Mouse (Mus musculus) kidney, embryonic 14.5 days (tissue): ENCODE data around the gene Pcsk5. TPM values are rescaled to one million over a fixed set of nuclear protein-coding genes. Genes with fewer than 3 reads are reported as not detected.

Experiments used
- ATAC-seq: fragments of 200-750 bp; cut with Nextera tagmentation; 2 replicates; pipeline ENCODE4 v1.8.0; 2017; ENCODE audit warnings: moderate number of reproducible peaks, mild to moderate bottlenecking, moderate TSS enrichment, moderate library complexity; ENCODE audit not compliant: low FRiP score, low TSS enrichment
- H3K27ac ChIP-seq: fragments of 300-500 bp; sonication (generic); 2 replicates; pipeline ENCODE4 v1.5.1; 2014; ENCODE audit warnings: low read depth, mild to moderate bottlenecking, low read length, moderate library complexity, mixed read lengths
- H3K27me3 ChIP-seq: fragments of 300-500 bp; sonication (generic); 2 replicates; pipeline ENCODE4 v1.6.1; 2014; ENCODE audit warnings: mild to moderate bottlenecking, low read length; ENCODE audit not compliant: control insufficient read depth, insufficient read depth
- H3K36me3 ChIP-seq: fragments of 300-500 bp; sonication (generic); 2 replicates; pipeline ENCODE4 v1.6.1; 2014; ENCODE audit warnings: low read length, mixed read lengths; ENCODE audit not compliant: control insufficient read depth, insufficient read depth
- H3K4me1 ChIP-seq: fragments of 300-500 bp; sonication (generic); 2 replicates; pipeline ENCODE4 v1.6.1; 2014; ENCODE audit warnings: low read length, mixed read lengths; ENCODE audit not compliant: control insufficient read depth, insufficient read depth
- H3K4me2 ChIP-seq: fragments of 300-500 bp; sonication (generic); replicated peaks from 2 replicates; pipeline ENCODE4 v1.6.1; 2014; ENCODE audit warnings: low read depth, mild to moderate bottlenecking, low read length
- H3K4me3 ChIP-seq: fragments of 300-500 bp; sonication (generic); 2 replicates; pipeline ENCODE4 v1.5.1; 2014; ENCODE audit warnings: mild to moderate bottlenecking, low read length
- H3K9ac ChIP-seq: fragments of 300-500 bp; sonication (generic); 2 replicates; pipeline ENCODE4 v1.6.1; 2014; ENCODE audit warnings: low read depth, mild to moderate bottlenecking, low read length, moderate library complexity
- H3K9me3 ChIP-seq: fragments of 300-500 bp; sonication (generic); 2 replicates; pipeline ENCODE4 v1.6.1; 2016; ENCODE audit warnings: low read length; ENCODE audit not compliant: control insufficient read depth
- WGBS: fragments of 180-500 bp; shearing (Covaris S2); extraction: QIAGEN DNeasy Blood & Tissue Kit; methylation state at CpG from one replicate; pipeline ENCODE4 v1.1.7; 2014; 5-methylcytosine and 5-hydroxymethylcytosine counted together
- polyA plus RNA-seq: library from polyadenylated mRNA; unstranded; fragments of >200 nt; fragmentation: Nextera tagmentation; extraction: Ambion mirVana; gene quantifications from 2 replicates; pipeline ENCODE4 v1.2.1, GENCODE M21; 2014

Gene Pcsk5
- polyA plus RNA-seq, 1 experiment from 2014 or later = 26.8 TPM

- no peak overlapping the region for H3K4me2 ChIP-seq
- no peaks in the 10 kb centered on the region for H3K9me3 ChIP-seq
- peaks cover 3% of the 10 kb centered on the region; the same call in 1 of the 2 replicates for H3K36me3 ChIP-seq
- 9% methylated on average over 8 of the region's 8 CpGs for WGBS
- H3K27me3 ChIP-seq = no peaks in the 10 kb centered on the region
- H3K27ac ChIP-seq = no peak overlapping the region; the same call in 1 of the 2 replicates
- H3K4me3 ChIP-seq = no peak overlapping the region
- H3K9ac ChIP-seq = no peak overlapping the region
- H3K4me1 ChIP-seq = peaks cover 15% of the 10 kb centered on the region; the same call in 1 of the 2 replicates
- ATAC-seq = peak; percentile 97
These were observed 246.1 kb downstream of the Pcsk5 start for GRCm38 (mm10) chr19:17591335-17591734.

- Histone ChIP-seq H3K36me3 (peaks cover 8% of the 10 kb centered on the region; the same call in 1 of the 2 replicates), H3K4me3 (no peak overlapping the region), H3K27me3 (no peaks in the 10 kb centered on the region), H3K4me1 (peaks cover 15% of the 10 kb centered on the region; the same call in 1 of the 2 replicates), H3K4me2 (no peak overlapping the region), H3K9me3 (no peaks in the 10 kb centered on the region), H3K9ac (no peak overlapping the region), H3K27ac (no peak overlapping the region)
- WGBS = 72% methylated on average over 1 of the region's 1 CpGs
- ATAC-seq = no peak
These were observed 247.1 kb downstream of the Pcsk5 start for GRCm38 (mm10) chr19:17590314-17590713.

DNA sequence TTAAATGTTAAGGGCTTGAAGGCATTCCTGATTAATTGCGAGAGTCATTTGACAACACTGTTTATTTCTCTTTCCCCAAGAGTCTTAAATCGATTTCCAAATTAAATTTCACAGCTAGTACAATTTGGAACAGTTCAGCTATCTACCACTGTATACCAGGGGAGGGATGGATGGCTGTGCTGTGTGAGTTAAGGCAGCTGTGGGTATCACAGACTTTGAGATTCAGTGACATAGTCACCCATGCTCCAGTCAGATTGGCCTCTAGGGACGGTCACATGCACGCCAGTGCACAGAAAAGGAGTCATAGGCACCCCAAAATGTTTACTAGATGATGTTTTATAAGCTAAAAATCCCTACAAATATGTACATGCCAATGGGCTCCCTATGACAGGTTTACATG is 260.0 kb downstream of the Pcsk5 start:
- Histone ChIP-seq H3K27me3 (no peaks in the 10 kb centered on the region), H3K4me3 (no peak overlapping the region), H3K9me3 (no peaks in the 10 kb centered on the region), H3K27ac (no peak overlapping the region), H3K4me1 (no peaks in the 10 kb centered on the region), H3K9ac (no peak overlapping the region), H3K4me2 (no peak overlapping the region), H3K36me3 (peaks cover 7% of the 10 kb centered on the region)
- ATAC-seq = no peak
- 87% methylated on average over 4 of the region's 4 CpGs for WGBS

GRCm38 (mm10) chr19:17574564-17574963 is 262.9 kb downstream of the Pcsk5 start:
- Histone ChIP-seq H3K4me1 (no peaks in the 10 kb centered on the region), H3K9me3 (no peaks in the 10 kb centered on the region), H3K27me3 (no peaks in the 10 kb centered on the region), H3K4me2 (no peak overlapping the region), H3K27ac (no peak overlapping the region), H3K4me3 (no peak overlapping the region), H3K9ac (no peak overlapping the region), H3K36me3 (peaks cover 9% of the 10 kb centered on the region)
- ATAC-seq = no peak
- 94% methylated on average over 5 of the region's 5 CpGs for WGBS

- ATAC-seq = no peak
- Histone ChIP-seq H3K4me2 (no peak overlapping the region), H3K4me1 (no peaks in the 10 kb centered on the region), H3K9me3 (no peaks in the 10 kb centered on the region), H3K9ac (no peak overlapping the region), H3K36me3 (peaks cover 11% of the 10 kb centered on the region), H3K4me3 (no peak overlapping the region), H3K27me3 (no peaks in the 10 kb centered on the region), H3K27ac (no peak overlapping the region)
- 93% methylated on average over 8 of the region's 8 CpGs for WGBS
These were observed 265.1 kb downstream of the Pcsk5 start for GRCm38 (mm10) chr19:17572315-17572714.

DNA sequence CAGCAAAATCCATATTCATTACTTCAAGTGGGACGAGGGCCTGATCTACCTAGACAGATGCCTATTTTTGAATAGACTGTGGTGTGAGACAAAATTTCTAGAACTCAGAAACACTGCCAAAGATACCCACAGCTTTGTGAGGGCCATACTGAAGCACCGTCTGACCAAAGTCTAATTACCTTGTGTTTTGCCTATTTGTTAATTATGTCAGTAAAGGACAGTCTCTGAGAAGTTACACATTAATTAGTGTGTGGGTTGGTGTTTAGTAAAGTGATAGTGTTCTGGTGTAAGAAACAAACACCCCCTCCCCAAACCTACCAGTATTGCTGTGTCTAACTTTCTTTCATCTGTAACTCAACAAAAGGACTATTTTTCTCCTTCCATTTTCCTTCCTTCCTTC is 266.5 kb downstream of the Pcsk5 start:
- H3K9ac ChIP-seq = no peak overlapping the region
- no peaks in the 10 kb centered on the region for H3K27me3 ChIP-seq
- H3K27ac ChIP-seq = no peak overlapping the region
- H3K36me3 ChIP-seq = peaks cover 13% of the 10 kb centered on the region
- 86% methylated on average over 2 of the region's 2 CpGs for WGBS
- H3K9me3 ChIP-seq = no peaks in the 10 kb centered on the region
- H3K4me2 ChIP-seq = no peak overlapping the region
- no peak for ATAC-seq
- H3K4me3 ChIP-seq = no peak overlapping the region
- H3K4me1 ChIP-seq = no peaks in the 10 kb centered on the region

DNA sequence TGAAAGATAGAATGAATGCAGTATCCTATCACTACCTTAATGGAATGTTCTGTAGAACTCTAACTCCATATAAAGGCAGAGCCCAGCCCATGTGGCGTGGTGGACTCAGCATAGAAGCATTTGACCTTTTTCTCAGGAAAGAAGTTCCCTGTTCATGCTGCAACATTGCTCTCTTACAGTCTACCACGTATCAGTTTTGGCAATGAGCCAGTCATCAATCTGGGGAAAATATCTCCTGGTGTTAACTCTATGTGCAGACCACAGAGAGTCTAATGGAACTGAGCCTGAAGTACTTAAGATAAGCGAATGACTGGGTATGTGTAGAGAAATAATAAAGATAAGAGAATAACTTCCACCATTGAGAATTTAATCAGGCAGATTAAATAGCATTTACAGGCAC is 270.2 kb downstream of the Pcsk5 start:
- no peak for ATAC-seq
- Histone ChIP-seq H3K27ac (no peak overlapping the region), H3K36me3 (peaks cover 18% of the 10 kb centered on the region; the same call in 1 of the 2 replicates), H3K27me3 (no peaks in the 10 kb centered on the region), H3K4me2 (no peak overlapping the region), H3K4me1 (no peaks in the 10 kb centered on the region), H3K4me3 (no peak overlapping the region), H3K9ac (no peak overlapping the region), H3K9me3 (no peaks in the 10 kb centered on the region)
- 80% methylated on average over 3 of the region's 3 CpGs for WGBS

DNA sequence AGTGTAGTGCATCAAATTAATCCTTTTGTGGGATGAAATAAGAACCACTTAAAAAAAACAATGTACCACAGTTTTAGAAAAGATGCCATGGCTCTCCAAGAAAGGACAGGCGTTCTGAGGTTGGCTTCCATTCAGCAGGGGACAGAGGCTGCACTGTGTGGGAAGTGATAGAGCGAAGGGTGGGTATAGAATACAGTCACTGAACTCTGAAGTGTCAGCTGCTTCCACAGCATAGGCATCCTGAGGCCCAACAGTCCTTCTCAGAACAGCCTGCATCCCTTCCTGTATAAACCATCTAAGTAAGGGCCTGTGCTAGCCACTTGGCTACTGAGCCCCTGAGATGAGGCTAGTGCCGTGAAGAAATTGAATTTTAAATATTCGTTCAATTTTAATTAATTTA is 271.3 kb downstream of the Pcsk5 start:
- WGBS = 92% methylated on average over 4 of the region's 4 CpGs
- Histone ChIP-seq H3K4me3 (no peak overlapping the region), H3K36me3 (peaks cover 21% of the 10 kb centered on the region; the same call in 1 of the 2 replicates), H3K9me3 (no peaks in the 10 kb centered on the region), H3K27me3 (no peaks in the 10 kb centered on the region), H3K4me1 (no peaks in the 10 kb centered on the region), H3K27ac (no peak overlapping the region), H3K4me2 (no peak overlapping the region), H3K9ac (no peak overlapping the region)
- ATAC-seq = no peak

GRCm38 (mm10) chr19:17558764-17559163 is 278.7 kb downstream of the Pcsk5 start:
- Histone ChIP-seq H3K4me2 (no peak overlapping the region), H3K36me3 (peaks cover 10% of the 10 kb centered on the region; the same call in 1 of the 2 replicates), H3K27me3 (no peaks in the 10 kb centered on the region), H3K9ac (no peak overlapping the region), H3K9me3 (no peaks in the 10 kb centered on the region), H3K4me3 (no peak overlapping the region), H3K4me1 (no peaks in the 10 kb centered on the region), H3K27ac (no peak overlapping the region)
- no peak for ATAC-seq
- 82% methylated on average over 2 of the region's 2 CpGs for WGBS
